Mouse (Mus musculus) testis, adult 2 months (tissue): ENCODE data around the gene Id3. TPM values are rescaled to one million over a fixed set of nuclear protein-coding genes. Genes with fewer than 3 reads are reported as not detected.

Experiments
- H3K27ac ChIP-seq: fragments of 200-500 bp; 2 replicates; pipeline ENCODE4 v1.5.1; 2012; ENCODE audit warnings: low read depth, low read length; ENCODE audit not compliant: control insufficient read depth, insufficient read depth
- H3K27me3 ChIP-seq: fragments of 200-500 bp; 2 replicates; pipeline ENCODE4 v1.6.1; 2012; ENCODE audit warnings: mild to moderate bottlenecking, low read length, moderate library complexity; ENCODE audit not compliant: control insufficient read depth, insufficient read depth
- H3K36me3 ChIP-seq: fragments of 200-500 bp; 2 replicates; pipeline ENCODE4 v1.6.1; 2012; ENCODE audit warnings: mild to moderate bottlenecking, low read length; ENCODE audit not compliant: control insufficient read depth, insufficient read depth
- H3K4me1 ChIP-seq: fragments of 200-500 bp; 2 replicates; pipeline ENCODE4 v1.6.1; 2012; ENCODE audit warnings: low read length; ENCODE audit not compliant: control insufficient read depth, insufficient read depth
- H3K4me3 ChIP-seq: fragments of 200-500 bp; 2 replicates; pipeline ENCODE4 v1.5.1; 2012; ENCODE audit warnings: low read depth, mild to moderate bottlenecking, low read length, moderate library complexity, mixed read lengths; ENCODE audit not compliant: control insufficient read depth
- CTCF ChIP-seq: fragments of 200-500 bp; IDR thresholded peaks from 2 replicates; pipeline ENCODE4 v1.5.1; 2012; ENCODE audit warnings: low read depth, mild to moderate bottlenecking, inconsistent platforms, low read length, moderate library complexity; ENCODE audit not compliant: control insufficient read depth, insufficient read depth, insufficient replicate concordance
- POLR2A ChIP-seq: fragments of 200-500 bp; IDR thresholded peaks from 2 replicates; pipeline ENCODE4 v1.6.1; 2012; ENCODE audit warnings: low read depth, mild to moderate bottlenecking, inconsistent platforms, low read length, moderate library complexity; ENCODE audit not compliant: control insufficient read depth
- polyA plus RNA-seq: library from polyadenylated mRNA; depleted of rRNA; stranded (reverse); fragments of >200 nt; gene quantifications from 2 replicates; pipeline ENCODE4 v1.2.3, GENCODE M21; 2012

Gene Id3
- polyA plus RNA-seq, 1 experiment: 8.0 TPM

- TF ChIP-seq CTCF (no peak), POLR2A (no peak)
- H3K36me3 ChIP-seq: no peaks in the 10 kb centered on the region
- H3K27me3 ChIP-seq: no peaks in the 10 kb centered on the region
- H3K4me1 ChIP-seq: peaks cover 11% of the 10 kb centered on the region
- no peak overlapping the region for H3K27ac ChIP-seq
- H3K4me3 ChIP-seq: no peak overlapping the region
Observed at GRCm38 (mm10) chr4:136104590-136105337, 38.5 kb upstream of the Id3 start.

GRCm38 (mm10) chr4:136106880-136107301 is 36.4 kb upstream of the Id3 start:
- H3K27ac ChIP-seq: no peak overlapping the region
- H3K4me1 ChIP-seq: peaks cover 11% of the 10 kb centered on the region
- H3K4me3 ChIP-seq: no peak overlapping the region
- no peaks in the 10 kb centered on the region for H3K27me3 ChIP-seq
- H3K36me3 ChIP-seq: no peaks in the 10 kb centered on the region
- TF ChIP-seq CTCF: no peak
- TF ChIP-seq POLR2A: no peak

GRCm38 (mm10) chr4:136109153-136109552 is 34.1 kb upstream of the Id3 start:
- TF ChIP-seq POLR2A (no peak), CTCF (no peak)
- Histone ChIP-seq H3K4me3 (no peak overlapping the region), H3K27ac (no peak overlapping the region), H3K36me3 (no peaks in the 10 kb centered on the region), H3K4me1 (peaks cover 11% of the 10 kb centered on the region), H3K27me3 (no peaks in the 10 kb centered on the region)

- Histone ChIP-seq H3K4me1 (peaks cover 6% of the 10 kb centered on the region), H3K27me3 (no peaks in the 10 kb centered on the region), H3K36me3 (no peaks in the 10 kb centered on the region), H3K4me3 (no peak overlapping the region), H3K27ac (no peak overlapping the region)
- TF ChIP-seq CTCF (no peak), POLR2A (no peak)
Observed at GRCm38 (mm10) chr4:136109941-136110900, 33.1 kb upstream of the Id3 start.

GRCm38 (mm10) chr4:136112344-136112743 is 31.0 kb upstream of the Id3 start:
- TF ChIP-seq POLR2A: no peak
- no peak for TF ChIP-seq CTCF
- no peak overlapping the region for H3K27ac ChIP-seq
- H3K4me3 ChIP-seq: no peak overlapping the region
- H3K4me1 ChIP-seq: peaks cover 5% of the 10 kb centered on the region
- no peaks in the 10 kb centered on the region for H3K36me3 ChIP-seq
- no peaks in the 10 kb centered on the region for H3K27me3 ChIP-seq

GRCm38 (mm10) chr4:136114747-136115146 is 28.6 kb upstream of the Id3 start:
- TF ChIP-seq POLR2A (no peak), CTCF (no peak)
- Histone ChIP-seq H3K4me1 (peaks cover 5% of the 10 kb centered on the region), H3K27ac (peak overlapping the region; percentile 61; the same call in 1 of the 2 replicates), H3K27me3 (no peaks in the 10 kb centered on the region), H3K4me3 (no peak overlapping the region), H3K36me3 (no peaks in the 10 kb centered on the region)

- Histone ChIP-seq H3K27ac (no peak overlapping the region), H3K4me3 (no peak overlapping the region), H3K27me3 (no peaks in the 10 kb centered on the region), H3K4me1 (peaks cover 5% of the 10 kb centered on the region), H3K36me3 (no peaks in the 10 kb centered on the region)
- TF ChIP-seq POLR2A (no peak), CTCF (no peak)
Observed at GRCm38 (mm10) chr4:136117022-136117421, 26.3 kb upstream of the Id3 start.
